Mouse (Mus musculus): Measurements from ENCODE around the gene En2. TPM values are rescaled to one million over a fixed set of nuclear protein-coding genes. Genes with fewer than 3 reads are reported as not detected.

Gene En2
- total RNA-seq, 2 experiments from 2014 or later: not detected

- no peak for DNase-seq
- intact Hi-C loops (cut with DNase I): no loop called here
Measured at GRCm38 (mm10) chr5:28175570-28175919, 10.1 kb downstream of the En2 start.

- no peak for DNase-seq
- intact Hi-C loops (cut with DNase I): no loop called here
Measured at GRCm38 (mm10) chr5:28176023-28176422, 10.5 kb downstream of the En2 start.

- intact Hi-C loops (cut with DNase I): no loop called here
- no peak for DNase-seq
Measured at GRCm38 (mm10) chr5:28176585-28176984, 11.1 kb downstream of the En2 start.

GRCm38 (mm10) chr5:28178322-28178721 is 12.8 kb downstream of the En2 start:
- no peak for DNase-seq
- intact Hi-C loops (cut with DNase I): no loop called here

- intact Hi-C loops (cut with DNase I): no loop called here
- DNase-seq: no peak
Measured at GRCm38 (mm10) chr5:28179237-28179790, 13.8 kb downstream of the En2 start.

- intact Hi-C loops (cut with DNase I): no loop called here
- no peak for DNase-seq
Measured at GRCm38 (mm10) chr5:28191201-28192098, 26.0 kb downstream of the En2 start.

GRCm38 (mm10) chr5:28192099-28192454 is 26.6 kb downstream of the En2 start:
- DNase-seq: no peak
- intact Hi-C loops (cut with DNase I): no loop called here

GRCm38 (mm10) chr5:28195473-28195872 is 30.0 kb downstream of the En2 start:
- intact Hi-C loops (cut with DNase I): no loop called here
- no peak for DNase-seq

- no peak for DNase-seq
- intact Hi-C loops (cut with DNase I): no loop called here
Measured at GRCm38 (mm10) chr5:28199089-28199873, 33.8 kb downstream of the En2 start.

GRCm38 (mm10) chr5:28203086-28203485 is 37.6 kb downstream of the En2 start:
- no peak for DNase-seq
- intact Hi-C loops (cut with DNase I): no loop called here

GRCm38 (mm10) chr5:28204678-28205077 is 39.2 kb downstream of the En2 start:
- intact Hi-C loops (cut with DNase I): no loop called here
- no peak for DNase-seq

GRCm38 (mm10) chr5:28206448-28206847 is 41.0 kb downstream of the En2 start:
- intact Hi-C loops (cut with DNase I): no loop called here
- DNase-seq: no peak

- no peak for DNase-seq
- intact Hi-C loops (cut with DNase I): no loop called here
Measured at GRCm38 (mm10) chr5:28207043-28207442, 41.5 kb downstream of the En2 start.

GRCm38 (mm10) chr5:28208726-28209520 is 43.4 kb downstream of the En2 start:
- intact Hi-C loops (cut with DNase I): no loop called here
- DNase-seq: no peak

- intact Hi-C loops (cut with DNase I): no loop called here
- DNase-seq: no peak
Measured at GRCm38 (mm10) chr5:28209549-28210431, 44.3 kb downstream of the En2 start.

- no peak for DNase-seq
- intact Hi-C loops (cut with DNase I): no loop called here
Measured at GRCm38 (mm10) chr5:28210591-28211550, 45.4 kb downstream of the En2 start.

GRCm38 (mm10) chr5:28211651-28212310 is 46.3 kb downstream of the En2 start:
- DNase-seq: no peak
- intact Hi-C loops (cut with DNase I): no loop called here

GRCm38 (mm10) chr5:28213441-28213840 is 47.9 kb downstream of the En2 start:
- DNase-seq: no peak
- intact Hi-C loops (cut with DNase I): no loop called here

All from heart, postnatal 36 days (tissue).